Mouse (Mus musculus): ENCODE measurements around the gene Ccnt1. TPM values are rescaled to one million over a fixed set of nuclear protein-coding genes. Genes with fewer than 3 reads are reported as not detected.
"Not testable (repeated sequence)": the region's sequence is repeated elsewhere in the genome, so short reads cannot be mapped to it uniquely, and the experiment has no call there.

The Ccnt1 gene
- polyA plus RNA-seq, 1 experiment = 109 TPM

DNA sequence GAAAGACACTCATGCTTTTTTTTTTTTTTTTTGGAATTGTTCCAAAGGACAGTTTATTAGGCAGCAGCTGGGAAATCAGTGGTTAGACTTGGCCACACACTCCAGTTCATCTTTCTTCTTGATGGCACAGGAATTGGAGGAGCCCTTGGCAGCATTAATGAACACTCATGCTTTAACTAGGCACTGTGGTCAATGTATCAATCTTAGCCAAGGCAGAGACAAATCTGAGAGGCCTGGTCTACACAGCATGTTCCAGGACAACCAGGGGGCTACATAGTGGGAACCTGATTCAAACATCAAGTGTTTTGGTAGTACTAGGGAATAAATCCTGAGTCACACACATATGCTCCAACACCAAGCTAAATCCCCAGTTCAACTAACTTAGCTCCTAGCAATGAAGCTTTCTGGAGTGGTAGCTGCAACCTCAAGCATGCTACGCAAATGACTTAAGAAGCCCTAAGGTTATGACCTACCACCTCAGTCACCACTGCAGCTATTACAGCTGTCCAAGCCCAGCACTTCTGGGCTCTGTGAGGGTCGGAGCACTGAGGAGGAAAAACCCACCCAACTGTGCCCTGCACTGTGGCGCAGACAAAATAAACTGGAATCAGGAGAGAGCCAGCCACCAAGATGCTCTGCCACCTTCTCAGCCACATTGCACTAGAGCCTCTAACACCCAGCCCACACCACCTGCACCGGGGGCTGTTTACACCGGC lies 43.5 kb downstream of the Ccnt1 start:
- WGBS = 83% methylated on average over 5 of the region's 5 CpGs
- TF ChIP-seq POLR2A (IDR thresholded peaks at IDR 0.05; ENCODE audit: insufficient read depth, low read depth, low read length) = no peak
- TF ChIP-seq CTCF (IDR thresholded peaks at IDR 0.05; ENCODE audit: insufficient read depth, low read depth, low read length) = no peak
- Histone ChIP-seq H3K4me1 (ENCODE audit: control insufficient read depth, insufficient read depth, low read length) (peaks cover 5% of the 10 kb centered on the region), H3K27ac (ENCODE audit: insufficient read depth, low read depth, low read length) (no peak overlapping the region), H3K4me3 (ENCODE audit: insufficient read depth, low read depth, low read length) (no peak overlapping the region)

DNA sequence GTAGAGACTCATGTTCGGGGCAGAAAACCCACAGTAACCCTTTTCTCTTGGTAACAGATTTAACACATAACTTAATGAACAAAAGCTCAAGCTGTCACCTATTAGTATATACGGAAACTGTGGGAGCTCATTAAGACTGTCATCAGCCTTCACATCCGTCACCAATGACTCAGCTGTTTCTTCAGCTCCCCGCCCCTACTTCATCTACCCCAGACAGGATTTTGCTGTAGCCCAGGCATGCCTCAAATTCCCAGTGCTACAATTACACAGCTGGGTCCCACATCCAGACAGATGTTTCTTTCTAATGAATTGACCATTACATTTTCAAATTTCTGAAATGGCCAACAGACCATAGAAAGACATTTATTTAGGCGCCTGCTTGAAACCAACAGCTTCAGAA lies 44.7 kb downstream of the Ccnt1 start:
- TF ChIP-seq POLR2A (IDR thresholded peaks at IDR 0.05; ENCODE audit: insufficient read depth, low read depth, low read length) (no peak), CTCF (IDR thresholded peaks at IDR 0.05; ENCODE audit: insufficient read depth, low read depth, low read length) (no peak)
- Histone ChIP-seq H3K27ac (ENCODE audit: insufficient read depth, low read depth, low read length) (no peak overlapping the region), H3K4me1 (ENCODE audit: control insufficient read depth, insufficient read depth, low read length) (peaks cover 2% of the 10 kb centered on the region; the same call in 1 of the 2 replicates), H3K4me3 (ENCODE audit: insufficient read depth, low read depth, low read length) (no peak overlapping the region)
- 52% methylated on average over 5 of the region's 5 CpGs for WGBS

DNA sequence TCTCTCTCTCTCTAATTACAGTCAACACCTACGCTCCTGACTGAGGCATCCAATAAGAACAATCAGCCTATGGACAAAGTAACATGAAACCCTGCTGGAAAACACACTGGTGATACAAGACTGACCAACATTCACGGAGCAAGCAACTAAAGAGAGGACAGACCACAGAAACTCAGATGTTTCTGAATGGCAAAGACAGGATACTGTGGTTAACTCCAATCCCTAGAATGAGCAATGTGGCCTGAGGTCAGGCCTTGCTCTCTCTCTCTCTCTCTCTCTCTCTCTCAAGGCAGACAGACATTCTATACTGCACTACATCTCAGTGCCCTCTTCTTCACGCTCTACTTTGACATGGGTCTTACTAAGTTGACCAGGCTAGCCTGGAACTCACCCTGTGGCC lies 49.5 kb downstream of the Ccnt1 start:
- no peak overlapping the region for H3K27ac ChIP-seq (ENCODE audit: insufficient read depth, low read depth, low read length)
- H3K4me1 ChIP-seq (ENCODE audit: control insufficient read depth, insufficient read depth, low read length) = peaks cover 4% of the 10 kb centered on the region; the same call in 1 of the 2 replicates
- no peak overlapping the region for H3K4me3 ChIP-seq (ENCODE audit: insufficient read depth, low read depth, low read length)
- no peak for TF ChIP-seq CTCF (IDR thresholded peaks at IDR 0.05; ENCODE audit: insufficient read depth, low read depth, low read length)
- TF ChIP-seq POLR2A (IDR thresholded peaks at IDR 0.05; ENCODE audit: insufficient read depth, low read depth, low read length) = no peak
- WGBS = 63% methylated on average over 3 of the region's 3 CpGs

DNA sequence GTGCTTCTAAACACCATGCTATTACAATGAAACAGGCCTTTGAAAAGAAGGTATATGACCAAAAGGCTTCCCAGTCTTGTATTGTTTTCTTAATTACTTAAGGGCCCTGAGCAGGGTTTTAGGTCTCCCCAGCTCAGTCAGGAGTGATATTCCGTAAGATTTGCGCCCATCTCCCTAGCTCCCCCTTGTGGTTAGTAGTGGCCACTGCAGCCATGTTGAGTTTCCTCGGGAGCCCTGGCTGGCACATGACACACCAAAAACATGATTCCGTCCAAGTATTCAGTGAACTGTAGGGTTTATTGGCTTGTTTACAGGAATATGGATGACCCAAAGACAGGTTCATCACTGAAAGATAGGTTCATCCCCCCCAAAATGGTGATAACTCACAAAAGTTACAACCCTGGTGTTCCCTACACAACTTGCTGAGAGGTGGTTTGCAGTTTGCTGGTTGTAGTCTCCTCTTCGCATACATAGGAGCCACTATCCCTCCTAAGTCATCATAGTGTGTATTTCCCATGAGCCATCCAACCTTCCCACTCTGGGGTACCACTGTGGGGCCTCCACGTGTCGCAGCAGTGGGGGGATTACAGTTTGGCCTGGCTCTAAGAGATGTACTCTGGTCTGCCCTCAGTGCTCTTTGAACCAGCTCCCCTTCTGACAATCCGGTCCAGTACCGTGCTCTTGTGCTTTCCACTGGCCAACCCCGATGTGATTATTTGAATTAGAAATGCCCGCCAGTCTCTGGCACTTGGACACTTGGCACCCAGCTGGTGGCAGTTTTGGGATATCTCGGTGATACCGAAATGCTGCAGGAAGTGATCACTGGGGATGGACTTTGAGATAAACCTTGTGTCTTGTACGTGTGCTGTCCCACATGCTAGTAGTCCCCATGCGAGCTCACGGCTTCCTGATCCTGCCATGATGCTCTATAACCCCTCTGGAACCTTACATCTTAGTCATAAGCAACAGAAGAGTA lies 53.1 kb downstream of the Ccnt1 start:
- TF ChIP-seq CTCF (IDR thresholded peaks at IDR 0.05; ENCODE audit: insufficient read depth, low read depth, low read length) (peak; percentile 51; the same call in 1 of the 2 replicates), POLR2A (IDR thresholded peaks at IDR 0.05; ENCODE audit: insufficient read depth, low read depth, low read length) (no peak)
- peaks cover 4% of the 10 kb centered on the region; the same call in 1 of the 2 replicates for H3K4me1 ChIP-seq (ENCODE audit: control insufficient read depth, insufficient read depth, low read length)
- WGBS = 65% methylated on average over 16 of the region's 16 CpGs
- H3K27ac ChIP-seq (ENCODE audit: insufficient read depth, low read depth, low read length) = no peak overlapping the region
- H3K4me3 ChIP-seq (ENCODE audit: insufficient read depth, low read depth, low read length) = no peak overlapping the region

DNA sequence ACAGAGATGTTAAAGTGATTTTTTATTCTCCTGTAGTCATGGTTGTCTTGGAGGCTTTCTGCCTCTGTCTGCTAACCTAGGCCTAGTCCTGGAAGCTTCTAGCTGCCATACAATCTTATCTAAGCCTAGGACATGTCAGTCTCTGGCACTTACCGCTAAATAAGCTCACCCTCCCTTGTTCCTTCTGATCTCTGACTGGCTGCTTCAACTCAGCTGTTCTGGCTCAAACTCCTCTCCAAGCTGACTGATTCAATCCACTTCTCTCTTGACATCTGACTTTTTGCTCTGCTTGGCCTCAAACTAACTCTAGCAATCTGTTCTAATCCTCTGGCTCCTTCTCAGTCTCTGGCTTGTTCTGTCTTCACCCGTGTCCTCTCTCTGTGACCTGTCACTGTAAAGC lies 55.9 kb downstream of the Ccnt1 start:
- not testable (repeated sequence) for H3K4me1 ChIP-seq (ENCODE audit: control insufficient read depth, insufficient read depth, low read length); H3K27ac ChIP-seq (ENCODE audit: insufficient read depth, low read depth, low read length); H3K4me3 ChIP-seq (ENCODE audit: insufficient read depth, low read depth, low read length)
- WGBS = 92% methylated on average over 2 of the region's 2 CpGs

DNA sequence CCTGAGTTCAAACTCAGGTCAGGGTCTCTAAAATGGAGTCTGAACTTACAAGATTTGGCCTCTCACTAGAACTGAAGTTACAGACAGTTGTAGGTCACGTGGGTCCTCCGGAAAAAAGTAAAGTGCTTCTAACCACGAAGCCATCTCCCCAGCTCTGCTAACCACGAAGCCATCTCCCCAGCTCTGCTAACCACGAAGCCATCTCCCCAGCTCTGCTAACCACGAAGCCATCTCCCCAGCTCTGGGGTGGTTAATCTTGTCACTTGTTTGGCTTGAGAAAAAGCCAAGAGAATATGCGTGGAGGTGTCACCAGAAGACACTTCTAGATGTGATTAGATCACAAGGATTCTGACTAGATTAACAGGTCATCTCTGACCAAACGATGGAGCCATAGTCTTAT lies 56.6 kb downstream of the Ccnt1 start:
- TF ChIP-seq POLR2A (IDR thresholded peaks at IDR 0.05; ENCODE audit: insufficient read depth, low read depth, low read length) = no peak
- no peak for TF ChIP-seq CTCF (IDR thresholded peaks at IDR 0.05; ENCODE audit: insufficient read depth, low read depth, low read length)
- peaks cover 3% of the 10 kb centered on the region; the same call in 1 of the 2 replicates for H3K4me1 ChIP-seq (ENCODE audit: control insufficient read depth, insufficient read depth, low read length)
- WGBS = 90% methylated on average over 8 of the region's 8 CpGs
- H3K27ac ChIP-seq (ENCODE audit: insufficient read depth, low read depth, low read length) = no peak overlapping the region
- no peak overlapping the region for H3K4me3 ChIP-seq (ENCODE audit: insufficient read depth, low read depth, low read length)

DNA sequence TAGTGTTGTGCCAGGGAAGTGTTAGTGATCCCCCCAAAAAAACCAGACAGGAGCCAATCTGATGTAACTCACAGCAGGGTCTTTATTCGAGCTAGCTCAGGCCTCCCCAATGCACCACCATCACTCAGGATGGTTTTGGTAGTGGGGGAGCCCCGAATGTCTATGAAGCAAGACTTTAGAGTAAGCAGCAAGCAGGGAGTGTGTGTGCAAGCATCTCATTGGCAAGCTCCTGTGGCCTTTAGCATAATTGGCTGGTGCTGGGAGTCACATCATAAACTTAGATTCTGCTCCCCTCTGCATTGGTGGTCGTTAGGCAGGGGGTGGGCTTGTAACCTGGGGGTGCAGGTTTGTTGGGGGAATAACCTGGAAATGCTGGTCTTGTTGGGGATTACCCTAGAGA lies 57.0 kb downstream of the Ccnt1 start:
- not testable (repeated sequence) for H3K4me3 ChIP-seq (ENCODE audit: insufficient read depth, low read depth, low read length); H3K27ac ChIP-seq (ENCODE audit: insufficient read depth, low read depth, low read length); H3K4me1 ChIP-seq (ENCODE audit: control insufficient read depth, insufficient read depth, low read length)
- WGBS = 61% methylated on average over 3 of the region's 3 CpGs

DNA sequence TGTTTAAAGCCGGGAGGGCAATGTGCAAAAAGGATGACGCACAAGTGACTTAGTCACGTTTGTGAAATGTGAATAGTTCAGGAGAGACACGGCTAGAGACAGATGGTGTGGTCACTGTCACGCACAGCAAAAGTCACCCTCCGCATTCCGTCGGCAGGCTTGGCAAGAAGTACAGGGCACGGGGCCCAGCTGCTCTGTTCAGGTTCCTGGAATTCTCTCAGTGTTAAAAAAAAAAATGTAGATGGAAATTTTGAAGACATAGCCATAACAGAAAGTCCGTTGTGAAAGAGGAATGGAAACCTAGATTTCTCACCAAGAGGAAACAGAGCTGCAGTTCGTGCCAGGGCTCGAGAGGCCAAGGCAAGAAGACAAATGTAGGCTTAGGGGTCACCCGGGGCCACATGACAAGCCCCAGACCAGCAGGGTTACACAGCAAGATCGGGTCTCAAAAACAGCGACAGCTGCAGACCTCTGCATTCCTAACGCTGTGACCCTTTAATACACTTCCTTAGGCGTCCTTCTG lies 57.9 kb downstream of the Ccnt1 start:
- H3K4me1 ChIP-seq (ENCODE audit: control insufficient read depth, insufficient read depth, low read length) = peaks cover 3% of the 10 kb centered on the region; the same call in 1 of the 2 replicates
- no peak overlapping the region for H3K27ac ChIP-seq (ENCODE audit: insufficient read depth, low read depth, low read length)
- TF ChIP-seq POLR2A (IDR thresholded peaks at IDR 0.05; ENCODE audit: insufficient read depth, low read depth, low read length) = no peak
- no peak for TF ChIP-seq CTCF (IDR thresholded peaks at IDR 0.05; ENCODE audit: insufficient read depth, low read depth, low read length)
- WGBS = 62% methylated on average over 17 of the region's 17 CpGs
- H3K4me3 ChIP-seq (ENCODE audit: insufficient read depth, low read depth, low read length) = no peak overlapping the region

DNA sequence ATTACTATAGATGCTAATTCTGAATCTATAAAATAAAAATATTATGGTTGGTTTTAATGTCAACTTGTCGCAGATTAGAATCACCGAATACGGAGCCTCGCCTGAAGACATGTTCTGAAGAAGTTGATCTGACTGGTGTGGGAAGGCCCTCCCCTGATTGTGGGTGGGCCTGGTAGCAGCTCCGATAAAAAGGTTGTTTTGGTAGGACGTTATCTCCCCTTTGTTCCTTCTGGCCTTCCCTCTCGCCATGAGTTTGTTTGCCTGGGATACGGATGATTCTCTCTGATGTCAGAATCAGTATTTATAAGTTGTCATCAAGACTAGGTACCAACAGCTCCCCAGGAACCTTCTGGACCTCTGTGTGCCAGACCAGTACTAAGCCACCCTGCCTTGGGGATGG lies 58.5 kb downstream of the Ccnt1 start:
- WGBS = 77% methylated on average over 8 of the region's 8 CpGs
- TF ChIP-seq POLR2A (IDR thresholded peaks at IDR 0.05; ENCODE audit: insufficient read depth, low read depth, low read length) (no peak), CTCF (IDR thresholded peaks at IDR 0.05; ENCODE audit: insufficient read depth, low read depth, low read length) (no peak)
- H3K27ac ChIP-seq (ENCODE audit: insufficient read depth, low read depth, low read length) = no peak overlapping the region

More for the DNA sequence above, 58.5 kb downstream of the Ccnt1 start:
- H3K4me1 ChIP-seq (ENCODE audit: control insufficient read depth, insufficient read depth, low read length) = peaks cover 3% of the 10 kb centered on the region; the same call in 1 of the 2 replicates
- no peak overlapping the region for H3K4me3 ChIP-seq (ENCODE audit: insufficient read depth, low read depth, low read length)
